Mouse (Mus musculus) NIH3T3 (cell line): ENCODE measurements at regions not wholly inside any gene's neighbourhood (a gene's known extent, or its start where the extent isn't known, plus 50 kb on each side); places are given as distances from the start of the nearest gene placed in this dataset.

ENCODE experiments used
- DNase-seq: peaks from one replicate; pipeline ENCODE4 v3.0.0-alpha.2; 2012; ENCODE audit warnings: low read depth

GRCm38 (mm10) chrX:56276348-56276747, 63.7 kb upstream of the Gm773 start:
- peak; percentile 26 for DNase-seq

GRCm38 (mm10) chrX:56274170-56274569, 61.5 kb upstream of the Gm773 start:
- DNase-seq = peak; percentile 72

GRCm38 (mm10) chrX:56269706-56270105, 57.0 kb upstream of the Gm773 start:
- DNase-seq = no peak
